Mouse (Mus musculus) cerebellum, adult 2 months (tissue): ENCODE results near the gene Aatk.

Source experiments
- CTCF ChIP-seq: fragments of 200-500 bp; IDR thresholded peaks from 2 replicates; pipeline ENCODE4 v1.5.1; 2011; ENCODE audit warnings: low read depth, mild to moderate bottlenecking, control low read depth, low read length, moderate library complexity, borderline replicate concordance; ENCODE audit not compliant: insufficient read depth
- POLR2A ChIP-seq: fragments of 200-500 bp; IDR thresholded peaks from 2 replicates; pipeline ENCODE4 v1.6.1; 2011; ENCODE audit warnings: low read length, control low read depth, borderline replicate concordance; ENCODE audit not compliant: insufficient read depth

DNA sequence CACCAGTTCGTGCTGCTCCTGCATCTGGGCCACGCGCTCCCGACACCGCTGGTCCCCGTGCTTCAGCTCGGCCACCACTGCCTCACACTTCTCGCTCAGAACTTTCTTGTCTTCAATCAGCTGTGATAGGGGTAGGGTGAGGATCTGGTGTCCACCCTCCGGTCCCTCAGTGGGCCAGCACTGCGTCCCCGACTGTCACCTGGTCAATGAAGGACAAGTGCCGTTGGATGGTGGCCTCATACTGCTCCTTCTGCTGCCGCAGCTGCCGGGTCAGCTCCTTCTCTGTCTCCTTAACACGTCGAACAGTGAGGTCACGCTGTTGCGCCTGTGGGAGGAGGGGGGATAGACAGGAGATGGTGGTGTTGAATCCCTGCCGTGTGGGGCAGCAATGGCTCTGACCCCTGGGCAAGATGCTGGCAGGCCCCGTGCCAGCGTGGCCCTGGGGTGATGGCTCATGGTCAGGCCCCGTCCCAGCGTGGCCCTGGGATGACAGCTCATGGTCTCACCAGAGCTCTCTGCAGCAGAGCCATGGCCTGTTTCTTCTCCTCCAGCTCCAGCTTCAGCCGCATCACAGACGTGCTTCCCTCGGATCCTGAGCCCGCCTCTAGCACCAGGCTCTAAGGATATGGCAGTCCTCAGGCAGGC is 23.4 kb upstream of the Aatk start:
- TF ChIP-seq POLR2A = no peak
- no peak for TF ChIP-seq CTCF
